Mouse (Mus musculus): Measurements from ENCODE around the gene Plekha7.

DNA sequence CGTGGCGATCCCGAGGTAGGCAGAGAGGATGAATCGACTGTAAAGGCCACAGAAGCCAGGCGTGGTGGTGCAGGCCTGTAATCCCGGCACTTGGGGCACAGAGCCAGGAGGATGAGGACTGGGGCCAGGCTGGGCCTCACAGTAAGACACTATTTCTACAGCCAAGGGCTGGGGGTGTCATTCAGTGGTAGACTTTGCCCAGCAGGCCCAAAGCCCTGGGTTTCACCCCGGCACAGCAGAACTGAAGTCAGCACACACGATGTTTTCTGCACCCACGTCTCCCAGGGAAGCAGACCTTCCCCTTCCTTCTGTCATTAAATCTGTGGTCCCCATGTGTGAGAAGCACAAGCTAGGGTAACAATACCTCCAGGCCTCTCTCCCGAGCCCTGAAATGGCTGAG is 9.8 kb downstream of the Plekha7 start:
- TF ChIP-seq CTCF (IDR thresholded peaks at IDR 0.05; ENCODE audit: extremely low read depth, insufficient read depth, insufficient read length, insufficient replicate concordance): no peak
- no peak for TF ChIP-seq POLR2A (IDR thresholded peaks at IDR 0.05; ENCODE audit: low read depth, low read length)
